Mouse (Mus musculus) hindbrain, embryonic 11.5 days (tissue): Measurements from ENCODE around the gene Timm8a2. TPM values are rescaled to one million over a fixed set of nuclear protein-coding genes. Genes with fewer than 3 reads are reported as not detected.
"Not testable (repeated sequence)": the region's sequence is repeated elsewhere in the genome, so short reads cannot be mapped to it uniquely, and the experiment has no call there.

Experiments used
- ATAC-seq: fragments of 200-750 bp; cut with Nextera tagmentation; 2 replicates; pipeline ENCODE4 v1.8.0; 2017; ENCODE audit warnings: mild to moderate bottlenecking, moderate TSS enrichment, moderate library complexity; ENCODE audit not compliant: low FRiP score
- DNase-seq: peaks from one replicate; pipeline ENCODE4 v3.0.0-alpha.2; 2015; ENCODE audit warnings: low spot score
- H3K27ac ChIP-seq: fragments of 300-500 bp; sonication (generic); 2 replicates; pipeline ENCODE4 v1.5.1; 2014; ENCODE audit warnings: mild to moderate bottlenecking, low read depth, low read length
- H3K27me3 ChIP-seq: fragments of 300-500 bp; sonication (generic); 2 replicates; pipeline ENCODE4 v1.6.1; 2014; ENCODE audit warnings: mild to moderate bottlenecking, low read length, moderate library complexity, mixed read lengths; ENCODE audit not compliant: control insufficient read depth, insufficient read depth
- H3K36me3 ChIP-seq: fragments of 300-500 bp; sonication (generic); 2 replicates; pipeline ENCODE4 v1.6.1; 2014; ENCODE audit warnings: mild to moderate bottlenecking, low read length, moderate library complexity, mixed read lengths; ENCODE audit not compliant: control insufficient read depth, insufficient read depth
- H3K4me1 ChIP-seq: fragments of 300-500 bp; sonication (generic); replicated peaks from 2 replicates; pipeline ENCODE4 v1.6.1; 2014; ENCODE audit warnings: low read length, mixed read lengths; ENCODE audit not compliant: control insufficient read depth, insufficient read depth
- H3K4me2 ChIP-seq: fragments of 300-500 bp; sonication (generic); replicated peaks from 2 replicates; pipeline ENCODE4 v1.6.1; 2014; ENCODE audit warnings: mild to moderate bottlenecking, low read depth, low read length
- H3K4me3 ChIP-seq: fragments of 300-500 bp; sonication (generic); 2 replicates; pipeline ENCODE4 v1.5.1; 2014; ENCODE audit warnings: low read depth, low read length
- H3K9ac ChIP-seq: fragments of 300-500 bp; sonication (generic); 2 replicates; pipeline ENCODE4 v1.6.1; 2014; ENCODE audit warnings: low read depth, low read length
- H3K9me3 ChIP-seq: fragments of 300-500 bp; sonication (generic); 2 replicates; pipeline ENCODE4 v1.6.1; 2016; ENCODE audit warnings: low read length; ENCODE audit not compliant: control insufficient read depth
- WGBS: fragments of 180-500 bp; shearing (Covaris S2); extraction: QIAGEN DNeasy Blood & Tissue Kit; methylation state at CpG from one replicate; pipeline ENCODE4 v1.1.7; 2014; 5-methylcytosine and 5-hydroxymethylcytosine counted together
- polyA plus RNA-seq: library from polyadenylated mRNA; unstranded; fragments of >200 nt; fragmentation: Nextera tagmentation; extraction: Ambion mirVana; gene quantifications from 2 replicates; pipeline ENCODE4 v1.2.1, GENCODE M21; 2014

Timm8a2 gene
- polyA plus RNA-seq, 1 experiment from 2014 or later, result not detected

DNA sequence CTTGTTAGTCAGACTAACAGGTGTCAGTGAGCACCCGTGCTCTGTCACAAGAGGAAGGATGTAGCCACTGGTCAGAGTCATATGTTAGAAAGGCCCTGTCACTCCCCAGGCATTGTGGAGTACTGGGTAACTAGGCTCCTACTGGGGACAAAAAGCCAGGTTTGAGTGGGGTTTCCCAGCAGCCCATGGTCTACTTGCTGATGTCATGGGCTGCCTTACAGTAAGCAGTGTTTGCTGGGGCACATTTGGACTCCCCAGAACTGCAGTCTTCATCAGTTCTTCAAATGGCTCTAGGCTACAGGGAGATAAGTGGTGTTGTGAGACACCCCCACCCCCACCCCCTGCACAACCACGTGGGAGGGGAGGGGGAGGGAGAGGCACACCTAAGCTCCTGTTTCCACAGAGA, 23.5 kb downstream of the Timm8a2 start:
- WGBS, result 31% methylated on average over 2 of the region's 2 CpGs
- no peak overlapping the region for H3K27ac ChIP-seq
- DNase-seq, result no peak
- H3K4me1 ChIP-seq, result no peaks in the 10 kb centered on the region
- ATAC-seq, result no peak
- no peaks in the 10 kb centered on the region for H3K36me3 ChIP-seq
- H3K4me2 ChIP-seq, result no peak overlapping the region
- no peaks in the 10 kb centered on the region for H3K9me3 ChIP-seq
- no peak overlapping the region for H3K4me3 ChIP-seq
- no peak overlapping the region for H3K9ac ChIP-seq
- H3K27me3 ChIP-seq, result no peaks in the 10 kb centered on the region

DNA sequence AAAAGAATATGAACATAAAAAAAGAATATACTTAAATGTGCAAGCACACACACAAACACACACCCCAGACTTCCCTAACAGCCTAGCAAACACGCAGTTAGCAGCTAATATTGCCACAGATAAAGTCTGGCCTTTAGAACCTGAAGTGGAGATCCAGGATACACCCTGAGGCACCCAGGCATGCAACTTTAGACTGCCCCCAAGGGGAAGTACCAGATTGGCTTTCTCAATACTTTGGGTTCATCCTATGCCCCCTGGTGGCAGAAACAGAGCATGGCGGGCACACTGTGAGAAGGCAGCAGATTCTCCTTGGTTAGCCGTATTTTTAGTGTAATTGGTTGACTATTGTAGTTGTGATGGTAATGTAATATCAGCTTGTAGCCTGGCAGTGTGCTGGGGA, 26.2 kb downstream of the Timm8a2 start:
- Histone ChIP-seq H3K9me3 (no peaks in the 10 kb centered on the region), H3K27ac (no peak overlapping the region), H3K4me1 (no peaks in the 10 kb centered on the region), H3K4me2 (no peak overlapping the region), H3K36me3 (no peaks in the 10 kb centered on the region), H3K4me3 (no peak overlapping the region), H3K27me3 (no peaks in the 10 kb centered on the region), H3K9ac (no peak overlapping the region)
- 19% methylated on average over 3 of the region's 3 CpGs for WGBS
- peak; percentile 84 for DNase-seq
- ATAC-seq, result peak; percentile 43

DNA sequence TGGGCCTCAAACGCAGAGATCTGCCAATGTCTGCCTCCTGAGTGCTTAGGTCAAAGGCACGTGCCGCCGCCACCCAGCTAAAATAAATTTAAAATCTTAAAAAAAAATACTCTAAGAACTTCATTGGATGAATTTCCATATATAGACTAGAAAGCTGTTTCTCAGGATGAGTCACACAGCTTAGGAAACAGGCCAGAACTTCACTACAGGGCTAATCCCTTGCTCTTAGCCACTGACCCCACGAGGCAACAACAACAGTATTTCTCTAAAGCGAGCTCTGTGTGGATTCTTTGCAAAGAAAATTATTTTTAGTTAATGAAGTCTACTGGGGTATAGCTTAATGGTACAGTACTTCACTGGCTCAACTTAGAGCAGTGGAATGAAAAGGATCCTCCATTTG, 26.9 kb downstream of the Timm8a2 start:
- Histone ChIP-seq H3K27ac (no peak overlapping the region), H3K4me2 (no peak overlapping the region), H3K27me3 (no peaks in the 10 kb centered on the region), H3K9ac (no peak overlapping the region), H3K9me3 (no peaks in the 10 kb centered on the region), H3K36me3 (no peaks in the 10 kb centered on the region), H3K4me3 (no peak overlapping the region), H3K4me1 (no peaks in the 10 kb centered on the region)
- DNase-seq, result no peak
- 91% methylated on average over 6 of the region's 6 CpGs for WGBS
- ATAC-seq, result no peak

DNA sequence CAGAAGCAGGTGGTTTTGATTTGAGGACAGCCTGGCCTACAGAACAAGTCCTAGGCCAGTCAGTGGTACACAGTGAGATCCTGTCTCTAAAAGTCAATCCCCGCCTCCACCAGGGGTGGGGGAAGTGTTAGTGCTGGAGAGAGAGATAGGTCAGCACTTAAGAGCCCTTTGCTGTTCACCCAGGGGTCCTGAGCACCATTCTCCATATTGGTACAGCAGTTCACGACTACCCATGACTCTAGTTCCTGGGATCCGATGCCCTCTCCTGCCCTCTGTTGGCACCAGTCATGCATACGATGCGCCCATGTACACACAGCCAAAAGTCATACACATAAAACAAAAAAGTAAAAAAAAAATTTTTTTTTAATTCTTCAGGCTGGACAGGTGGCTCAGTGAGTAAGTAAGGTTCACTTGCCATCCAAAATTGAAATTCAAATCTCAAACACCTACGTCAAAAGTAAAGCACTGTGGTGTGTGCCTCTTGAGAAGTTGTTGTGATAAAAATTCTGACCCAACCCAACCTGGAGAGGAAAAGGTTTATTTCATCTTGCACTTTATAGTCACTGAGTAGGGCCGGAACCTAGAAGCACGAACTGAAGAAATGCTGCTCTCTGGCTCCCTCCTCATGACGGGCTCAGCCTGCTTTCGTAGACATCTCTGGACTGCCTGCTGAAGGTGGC, 28.1 kb downstream of the Timm8a2 start:
- H3K9ac ChIP-seq, result no peak overlapping the region
- no peaks in the 10 kb centered on the region for H3K9me3 ChIP-seq
- no peaks in the 10 kb centered on the region for H3K4me1 ChIP-seq
- no peak overlapping the region for H3K27ac ChIP-seq
- DNase-seq, result no peak
- H3K4me2 ChIP-seq, result no peak overlapping the region
- 83% methylated on average over 10 of the region's 10 CpGs for WGBS
- no peak overlapping the region for H3K4me3 ChIP-seq
- H3K36me3 ChIP-seq, result no peaks in the 10 kb centered on the region
- no peak for ATAC-seq
- no peaks in the 10 kb centered on the region for H3K27me3 ChIP-seq

DNA sequence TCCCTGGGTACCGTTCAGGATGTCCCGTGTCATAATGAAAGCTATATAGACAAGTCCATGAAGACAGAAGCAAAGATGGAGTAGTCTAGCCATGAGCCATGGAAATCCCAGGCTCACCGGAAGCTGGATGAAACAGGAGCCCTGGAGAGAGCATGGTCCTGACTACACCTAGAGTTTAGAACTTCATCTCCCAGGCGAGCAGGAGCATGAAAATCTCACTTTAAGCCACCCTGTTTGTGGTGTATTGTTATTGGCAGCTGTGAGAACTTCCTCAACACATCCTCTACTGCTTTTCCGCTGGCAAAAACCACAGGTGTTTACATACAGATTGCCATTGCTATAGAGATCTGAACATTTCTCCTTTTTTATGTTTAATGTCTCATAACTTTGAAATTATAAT, 29.1 kb downstream of the Timm8a2 start:
- WGBS, result 80% methylated on average over 5 of the region's 5 CpGs
- no peak overlapping the region for H3K4me2 ChIP-seq
- H3K4me1 ChIP-seq, result no peaks in the 10 kb centered on the region
- no peaks in the 10 kb centered on the region for H3K27me3 ChIP-seq
- H3K9ac ChIP-seq, result no peak overlapping the region
- no peak overlapping the region for H3K27ac ChIP-seq
- no peaks in the 10 kb centered on the region for H3K9me3 ChIP-seq
- DNase-seq, result no peak
- no peak overlapping the region for H3K4me3 ChIP-seq
- no peaks in the 10 kb centered on the region for H3K36me3 ChIP-seq
- ATAC-seq, result no peak

DNA sequence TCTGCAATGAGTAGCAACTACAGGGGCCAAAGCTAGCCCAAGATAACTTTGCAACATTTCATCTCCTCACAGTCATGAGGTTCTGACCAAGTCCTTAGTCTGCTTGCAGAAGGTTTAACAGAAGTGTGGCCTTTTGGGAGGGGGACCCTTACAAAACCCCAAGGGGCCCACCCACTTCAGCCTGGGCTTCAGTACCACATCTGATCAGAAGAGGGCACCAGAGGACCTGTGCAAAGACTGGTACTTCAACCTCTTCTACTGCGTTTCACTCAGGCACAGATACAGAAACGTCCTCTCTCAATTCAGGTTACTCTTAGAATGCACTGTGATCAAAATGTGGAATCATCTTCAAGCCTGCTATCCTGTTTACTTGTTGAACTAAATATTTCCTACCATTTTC, 30.0 kb downstream of the Timm8a2 start:
- Histone ChIP-seq H3K9ac (no peak overlapping the region), H3K9me3 (no peaks in the 10 kb centered on the region), H3K4me2 (no peak overlapping the region), H3K27me3 (no peaks in the 10 kb centered on the region), H3K36me3 (no peaks in the 10 kb centered on the region), H3K4me3 (no peak overlapping the region), H3K4me1 (no peaks in the 10 kb centered on the region), H3K27ac (no peak overlapping the region)
- 11% methylated on average over 2 of the region's 2 CpGs for WGBS
- ATAC-seq (no peak), DNase-seq (peak; percentile 76)

DNA sequence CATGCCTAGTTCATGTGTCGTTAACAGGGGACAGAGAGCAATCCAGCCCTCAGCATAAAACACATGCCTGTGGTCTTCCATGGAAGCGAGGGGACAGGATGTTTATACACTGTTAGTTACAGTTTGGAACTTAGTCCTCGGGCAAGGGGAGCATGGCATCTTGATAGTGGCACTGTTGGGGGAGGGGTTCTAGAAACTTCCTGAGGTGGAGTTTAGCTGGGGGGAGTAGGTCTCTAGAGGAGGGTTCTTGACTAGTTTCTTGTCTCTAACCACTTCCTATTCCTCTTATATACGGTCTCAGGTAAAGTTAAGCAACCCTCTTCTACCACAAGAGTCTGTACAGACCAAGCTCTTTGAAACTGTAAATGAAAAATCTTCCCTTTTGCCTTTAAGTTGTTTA, 31.8 kb downstream of the Timm8a2 start:
- Histone ChIP-seq H3K9me3 (no peaks in the 10 kb centered on the region), H3K27ac (no peak overlapping the region), H3K36me3 (no peaks in the 10 kb centered on the region), H3K4me1 (no peaks in the 10 kb centered on the region), H3K27me3 (no peaks in the 10 kb centered on the region), H3K9ac (no peak overlapping the region), H3K4me2 (no peak overlapping the region), H3K4me3 (no peak overlapping the region)
- DNase-seq (no peak), ATAC-seq (no peak)
- WGBS, result 82% methylated on average over 4 of the region's 4 CpGs

DNA sequence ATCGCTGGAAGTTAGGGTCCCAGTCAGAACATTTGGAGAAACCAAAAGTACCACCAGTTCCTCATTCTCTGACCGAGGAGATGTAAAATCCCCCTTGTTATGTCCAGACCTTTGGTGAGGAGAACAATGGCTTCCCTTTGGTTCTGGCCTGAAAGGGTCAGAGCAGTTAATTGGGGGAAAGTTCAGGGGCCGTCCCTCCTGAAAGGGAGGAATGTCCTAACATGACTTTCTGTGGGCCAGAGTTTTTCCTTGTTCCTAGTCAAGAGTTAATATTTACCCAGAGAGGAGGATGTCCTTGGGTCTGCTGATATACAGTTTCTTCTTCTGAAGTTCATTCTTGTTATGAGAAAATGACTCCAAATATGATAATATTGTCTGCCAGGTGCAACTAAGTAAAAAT, 33.6 kb downstream of the Timm8a2 start:
- not testable (repeated sequence) for H3K27ac ChIP-seq, ATAC-seq
- whole genome bisulfite sequencing, result 36% methylated on average over 3 of the region's 3 CpGs

DNA sequence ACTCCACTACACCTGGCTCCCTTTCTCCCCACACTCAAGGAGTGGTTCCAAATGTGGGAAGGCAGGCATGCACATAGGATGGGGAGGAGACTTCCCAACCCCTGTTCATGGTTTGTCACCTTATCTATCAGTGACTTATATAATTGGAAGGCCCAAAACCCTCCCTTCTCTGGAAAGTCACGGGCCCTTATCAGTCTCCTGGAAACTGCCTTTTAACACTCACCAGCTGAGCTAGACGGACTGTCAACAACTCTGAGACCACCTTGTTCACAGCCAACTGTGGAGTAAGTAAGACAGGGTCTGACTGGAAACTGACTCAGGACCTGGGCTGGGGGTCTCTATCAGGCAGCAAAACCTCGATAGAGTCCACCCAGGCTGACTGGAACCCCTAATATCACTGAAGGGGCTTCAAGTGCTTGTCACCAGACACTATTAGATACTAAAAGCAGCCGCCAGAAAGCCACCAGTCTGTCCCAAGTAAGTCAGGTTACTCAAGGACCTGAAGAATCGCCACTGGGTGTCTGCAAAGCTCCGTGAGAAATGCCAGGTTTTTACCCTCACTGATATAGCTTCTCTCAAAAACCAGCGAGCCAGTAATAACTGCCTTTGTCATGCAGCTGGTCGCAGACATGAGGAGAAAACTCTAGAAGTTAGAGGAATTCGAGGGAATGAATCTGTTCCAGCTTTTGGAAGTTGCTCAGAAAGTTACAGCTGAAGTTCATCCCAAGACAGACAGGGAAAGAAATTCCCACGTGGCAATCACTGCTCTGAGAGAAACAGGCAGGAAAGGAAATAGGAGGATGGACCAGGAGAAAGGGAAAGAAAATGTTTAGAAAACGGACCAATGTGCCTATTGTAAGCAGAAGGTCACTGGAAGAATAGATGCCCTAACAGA, 34.6 kb downstream of the Timm8a2 start:
- H3K27me3 ChIP-seq, result no peaks in the 10 kb centered on the region
- H3K4me1 ChIP-seq, result no peaks in the 10 kb centered on the region
- no peak overlapping the region for H3K27ac ChIP-seq
- DNase-seq (no peak), ATAC-seq (no peak)
- no peak overlapping the region for H3K4me2 ChIP-seq
- H3K9me3 ChIP-seq, result no peaks in the 10 kb centered on the region
- WGBS, result 61% methylated on average over 11 of the region's 11 CpGs
- no peak overlapping the region for H3K9ac ChIP-seq
- no peaks in the 10 kb centered on the region for H3K36me3 ChIP-seq
- H3K4me3 ChIP-seq, result no peak overlapping the region

More for the DNA sequence above, 33.6 kb downstream of the Timm8a2 start:
- not testable (repeated sequence) for H3K4me2 ChIP-seq, H3K4me1 ChIP-seq, H3K4me3 ChIP-seq, H3K36me3 ChIP-seq, H3K27me3 ChIP-seq, DNase-seq, H3K9me3 ChIP-seq, H3K9ac ChIP-seq
